Mouse (Mus musculus): ENCODE measurements at regions not wholly inside any gene's neighbourhood (a gene's known extent, or its start where the extent isn't known, plus 50 kb on each side); places are given as distances from the start of the nearest gene placed in this dataset.

GRCm38 (mm10) chr2:166480883-166481282 is 232.7 kb downstream of the Prex1 start:
- TF ChIP-seq CTCF (conservative IDR thresholded peaks at IDR 0.05; ENCODE audit: low read length) (no peak), POU5F1 (IDR thresholded peaks at IDR 0.05; ENCODE audit: borderline replicate concordance, low read length) (no peak)
